8 mouse cellular contexts compared by ENCODE assay signal in the genomic region with DNA sequence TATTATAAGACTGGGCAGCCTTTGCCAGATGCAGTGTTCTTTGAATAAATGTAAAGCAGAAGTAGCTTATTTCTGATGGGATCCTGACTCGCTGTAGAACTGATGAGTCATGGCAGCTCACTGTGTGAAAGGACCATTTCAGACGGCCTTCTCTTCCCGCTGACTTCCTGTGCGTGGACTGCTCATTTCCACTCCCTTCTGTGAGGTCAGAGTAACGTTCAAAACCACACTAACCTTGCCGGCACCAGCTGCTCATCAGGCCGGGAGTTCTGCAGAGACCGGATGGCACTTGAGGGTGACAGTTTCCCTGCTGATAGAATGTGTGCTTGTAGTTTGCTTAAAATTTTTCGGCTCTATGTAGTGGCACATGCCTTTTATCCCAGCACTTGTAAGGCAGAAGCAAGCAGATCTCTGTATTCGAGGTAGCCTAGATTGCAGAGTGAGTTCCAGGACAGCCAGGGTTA. TPM values are rescaled to one million over a fixed set of nuclear protein-coding genes. Genes with fewer than 3 reads are reported as not detected.
DNase-seq lines count a peak whose midpoint lies in the region; ATAC-seq and TF ChIP-seq lines count a peak whose summit lies in the region.
"Had no signal": no experiment of that assay in that cellular context is flagged by ENCODE, and none has a peak within 500 bp of the region (broad histone marks: within the 10 kb centered on the region; RNA-seq: fewer than 3 reads in every experiment).

No protein-coding gene starts in this region.

- H3K9ac ChIP-seq in heart, embryonic 15.5 days: no peak overlapping the region
- no peak overlapping the region for H3K9ac ChIP-seq in limb, embryonic 14.5 days (ENCODE audit: low read depth, low read length, severe bottlenecking)
- H3K9ac ChIP-seq: midbrain, embryonic 12.5 days had no signal

- H3K27ac ChIP-seq in heart, embryonic 15.5 days: peak overlapping the region; percentile 43; the same call in 1 of the 2 replicates
- peak overlapping the region; percentile 43 for H3K27ac ChIP-seq in limb, embryonic 14.5 days (replicated peaks; ENCODE audit: low read depth, low read length)
- H3K27ac ChIP-seq: midbrain, embryonic 12.5 days had no signal

- 40% methylated on average over 10 of the region's 10 CpGs for WGBS in heart, embryonic 15.5 days
- WGBS in limb, embryonic 14.5 days: 53% methylated on average over 10 of the region's 10 CpGs

- no peak overlapping the region for H3K4me3 ChIP-seq in heart, embryonic 15.5 days
- no peak overlapping the region for H3K4me3 ChIP-seq in limb, embryonic 14.5 days (replicated peaks; ENCODE audit: low read length)
- H3K4me3 ChIP-seq: midbrain, embryonic 12.5 days had no signal

- 0 out of 2 replicates have a peak, but pooled peaks have one; percentile 39 for ATAC-seq in heart, embryonic 15.5 days (replicated peaks; ENCODE audit: insufficient number of reproducible peaks, insufficient read depth, low FRiP score, low read depth)
- ATAC-seq in limb, embryonic 14.5 days (ENCODE audit: low FRiP score, low read depth): no peak

- H3K36me3 ChIP-seq in heart, embryonic 15.5 days: no peaks in the 10 kb centered on the region
- peaks cover 3% of the 10 kb centered on the region; the same call in 1 of the 2 replicates for H3K36me3 ChIP-seq in limb, embryonic 14.5 days (ENCODE audit: control insufficient read depth, insufficient read depth, low read length)
- H3K36me3 ChIP-seq: midbrain, embryonic 12.5 days had no signal

- H3K9me3 ChIP-seq in heart, embryonic 15.5 days (replicated peaks): no peaks in the 10 kb centered on the region
- no peaks in the 10 kb centered on the region for H3K9me3 ChIP-seq in limb, embryonic 14.5 days (ENCODE audit: control insufficient read depth, low read length)
- H3K9me3 ChIP-seq: midbrain, embryonic 12.5 days had no signal

- peak; percentile 96 for DNase-seq in 416B (ENCODE audit: low read depth)
- DNase-seq in CD4-positive, CD25-positive, alpha-beta regulatory T cell, adult 2 months (ENCODE audit: low read depth, low spot score): peak; percentile 85
- peak; percentile 70 for DNase-seq in c-Kit-negative CD71-positive TER-119-positive erythroid progenitor cells, embryonic 14.5 days (ENCODE audit: low read depth, low spot score)
- DNase-seq in limb, embryonic 14.5 days (ENCODE audit: low spot score): peak; percentile 35
- peak; percentile 83 for DNase-seq in naive thymus-derived CD4-positive, alpha-beta T cell, adult 2 months (ENCODE audit: low read depth)
- no peak for DNase-seq in cerebellum, adult 8-10 months

- H3K27me3 ChIP-seq in heart, embryonic 15.5 days: no peaks in the 10 kb centered on the region
- no peaks in the 10 kb centered on the region for H3K27me3 ChIP-seq in limb, embryonic 14.5 days (ENCODE audit: control insufficient read depth, insufficient read depth, low read length)
- H3K27me3 ChIP-seq: midbrain, embryonic 12.5 days had no signal

- peaks cover 14% of the 10 kb centered on the region; the same call in 1 of the 2 replicates for H3K4me1 ChIP-seq in heart, embryonic 15.5 days (replicated peaks)
- H3K4me1 ChIP-seq in limb, embryonic 14.5 days (ENCODE audit: control insufficient read depth, insufficient read depth, low read length): peaks cover 12% of the 10 kb centered on the region
- H3K4me1 ChIP-seq: midbrain, embryonic 12.5 days had no signal

- no peak for TF ChIP-seq POLR2A in limb, embryonic 14.5 days (IDR thresholded peaks at IDR 0.05; ENCODE audit: borderline replicate concordance, extremely low read depth, insufficient read depth, insufficient read length)

- H3K4me2 ChIP-seq in heart, embryonic 15.5 days: peak overlapping the region; percentile 21; the same call in 1 of the 2 replicates
- H3K4me2 ChIP-seq in limb, embryonic 14.5 days (replicated peaks; ENCODE audit: low read depth, low read length, severe bottlenecking): peak overlapping the region; percentile 20
- H3K4me2 ChIP-seq: midbrain, embryonic 12.5 days had no signal

RNA-seq across cellular contexts. Expression of a gene that starts 26.2 kb away (rescaled TPM):
- 36.9 and 40.5 TPM in 2 replicates for polyA plus RNA-seq in heart, embryonic 15.5 days (2015; fragmentation: Nextera tagmentation; extraction: Ambion mirVana)
- polyA plus RNA-seq in limb, embryonic 14.5 days (2012; rRNA removed): 45.7 and 47.8 TPM in 2 replicates
- polyA plus RNA-seq in limb, embryonic 14.5 days (2014; fragmentation: Nextera tagmentation; extraction: Ambion mirVana): 43.1 and 43.6 TPM in 2 replicates
